Mouse (Mus musculus): Measurements from ENCODE around the gene Slc12a9.

DNA sequence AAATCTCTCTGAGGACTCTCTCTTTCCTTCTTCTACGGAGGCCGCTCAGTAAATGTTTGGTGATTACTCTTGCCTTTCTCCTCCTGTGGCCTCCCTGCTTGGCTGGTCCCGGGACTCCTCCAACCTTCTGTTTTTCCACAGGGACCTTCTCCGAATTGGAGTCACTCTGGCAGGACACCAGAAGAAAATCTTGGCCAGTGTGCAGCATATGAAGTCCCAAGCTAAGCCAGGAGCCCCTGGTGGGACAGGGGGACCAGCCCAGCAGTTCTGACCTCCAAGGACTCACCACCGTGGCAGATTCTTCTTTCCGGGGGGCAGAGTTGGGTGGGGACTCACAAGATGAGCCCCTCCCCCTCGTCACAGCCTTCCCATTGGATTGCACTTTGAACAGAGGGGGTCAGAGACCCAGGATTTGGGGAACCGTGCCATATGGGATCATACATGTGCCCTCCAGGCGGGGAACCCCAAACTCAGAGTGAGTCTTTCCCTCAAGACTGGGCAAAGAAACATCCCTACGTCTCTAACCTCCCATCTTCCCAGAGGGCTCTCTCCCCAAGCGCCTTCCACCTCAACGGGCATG is 40.1 kb upstream of the Slc12a9 start:
- TF ChIP-seq POLR2A (IDR thresholded peaks at IDR 0.05; ENCODE audit: low read depth, low read length) (no peak), CTCF (IDR thresholded peaks at IDR 0.05; ENCODE audit: extremely low read depth, insufficient read depth, insufficient read length, insufficient replicate concordance) (no peak)

All from spleen, adult 2 months (tissue).